Mouse (Mus musculus) lung, adult 18-20 months (tissue): ENCODE data around the gene Pelp1.
"Not testable (repeated sequence)": the region's sequence is repeated elsewhere in the genome, so short reads cannot be mapped to it uniquely, and the experiment has no call there.

Source experiments
- DNase-seq, 2 experiments: peaks; one replicate each; pipeline ENCODE4 v3.0.0; 2022; ENCODE audit warnings: mixed read lengths in 2 of 2

Gene Pelp1

DNA sequence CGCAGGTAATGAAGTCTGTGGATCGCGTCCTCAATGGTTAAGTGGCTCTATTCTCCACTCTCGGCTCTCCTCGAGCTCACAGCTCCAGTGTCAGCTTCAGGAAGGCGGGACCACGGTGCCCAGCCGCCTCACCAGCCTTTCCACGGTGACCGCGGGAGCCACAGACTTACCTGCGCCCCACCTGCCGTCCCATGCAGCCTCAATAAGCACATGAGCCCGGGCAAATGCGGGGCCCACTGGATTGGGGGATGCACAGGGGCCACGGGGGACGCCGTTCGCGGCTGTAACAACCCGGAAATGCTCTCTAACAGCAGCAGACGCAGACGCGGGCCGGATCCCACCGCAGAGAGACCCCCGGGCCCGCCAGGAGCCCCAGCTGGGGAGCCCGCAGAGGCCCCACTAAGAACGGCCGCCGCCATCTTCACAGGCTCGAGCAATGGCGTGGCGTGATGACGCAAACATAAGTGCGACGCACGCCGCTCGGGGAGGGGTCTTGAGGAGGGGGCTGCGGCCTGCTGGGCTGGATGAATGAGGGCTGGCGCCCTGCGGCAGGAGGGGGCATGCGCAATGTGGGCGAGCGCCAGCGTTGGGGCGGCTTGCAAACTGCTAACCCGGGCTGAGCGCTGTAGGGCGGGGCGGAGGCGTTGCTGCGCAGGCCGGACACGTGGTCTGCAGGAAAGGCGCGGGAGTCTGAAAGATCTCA, at the start of gene Pelp1:
Pelp1 (minus strand) TSS at position 438 of the 703 bp plus-strand sequence.
- DNase-seq = peak; percentile 85 to 87

DNA sequence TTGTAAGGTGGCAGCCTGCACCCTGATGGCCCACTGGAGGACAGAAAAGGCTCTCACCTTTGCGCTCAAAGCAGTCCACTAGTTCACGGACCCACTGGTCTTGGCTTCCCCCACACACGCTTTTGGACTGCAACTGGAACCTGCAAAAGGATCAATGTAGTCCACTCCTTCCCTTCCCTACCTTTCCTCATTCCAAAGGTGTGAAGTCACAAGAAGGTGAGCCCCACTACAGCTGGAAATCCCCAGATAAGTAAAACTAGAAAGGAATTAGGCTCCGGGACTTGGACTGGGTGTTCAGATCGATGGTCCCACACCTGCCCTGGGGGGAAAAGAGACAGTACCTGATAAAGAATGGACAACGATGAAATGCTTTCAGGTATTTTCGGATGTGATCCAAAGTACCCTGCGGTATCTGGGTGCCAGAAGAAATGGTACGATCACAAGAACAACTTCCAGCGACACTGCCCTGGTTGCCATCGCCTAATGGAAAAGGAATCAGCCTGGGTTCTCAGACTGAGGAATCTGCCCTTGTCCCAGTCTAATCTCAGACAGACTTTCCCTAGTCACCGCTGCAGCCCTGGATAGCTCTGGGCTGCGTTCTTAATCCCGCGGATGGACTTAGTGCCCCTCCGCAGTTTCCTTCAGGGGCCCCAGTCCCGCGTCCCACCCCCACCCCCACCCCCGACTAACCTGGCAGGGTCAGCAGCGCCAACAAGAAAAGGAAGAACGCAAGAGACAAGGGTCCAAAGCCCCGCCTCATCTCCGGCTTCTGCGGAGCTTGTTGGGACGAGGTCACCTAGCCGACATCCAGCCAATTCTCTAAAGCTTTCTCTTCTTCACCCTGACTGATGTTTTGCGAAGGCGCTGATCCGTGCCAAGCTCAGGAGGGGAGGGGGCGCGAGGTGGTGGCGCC, 49.1 kb upstream of the Pelp1 start, which contains the start of gene Zmynd15:
Zmynd15 (plus strand) TSS at position 746 of the 913 bp plus-strand sequence.
- DNase-seq = peak in 1 of 2 experiments; percentile 48

GRCm38 (mm10) chr11:70453261-70454044, 43.6 kb upstream of the Pelp1 start:
- DNase-seq = peak in 1 of 2 experiments; percentile 45

- peak; percentile 99 for DNase-seq
These were observed 42.1 kb upstream of the Pelp1 start, which contains the start of gene Med11 for GRCm38 (mm10) chr11:70451797-70452498. Gene Med11 (plus strand): TSS chr11:70451919.

DNA sequence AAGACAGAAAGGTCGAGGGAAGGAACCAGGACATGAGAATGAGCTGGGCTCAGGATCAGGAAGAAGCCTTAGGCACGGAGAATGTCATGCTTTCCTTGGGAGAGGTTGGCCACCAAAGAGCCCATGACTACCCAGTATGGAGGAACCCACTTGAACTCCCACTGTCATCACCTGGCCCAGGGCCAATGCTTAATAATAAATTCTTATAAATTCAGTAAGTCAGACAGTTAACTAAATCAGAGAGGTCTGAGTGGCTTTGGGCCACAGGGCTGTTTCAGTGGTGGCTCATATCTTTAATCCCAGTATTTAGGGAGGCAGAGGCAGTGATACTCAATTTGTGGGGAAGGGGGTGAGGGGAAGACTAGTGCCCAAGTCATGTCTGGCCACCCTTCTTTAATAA, 41.1 kb upstream of the Pelp1 start:
- DNase-seq = no peak

DNA sequence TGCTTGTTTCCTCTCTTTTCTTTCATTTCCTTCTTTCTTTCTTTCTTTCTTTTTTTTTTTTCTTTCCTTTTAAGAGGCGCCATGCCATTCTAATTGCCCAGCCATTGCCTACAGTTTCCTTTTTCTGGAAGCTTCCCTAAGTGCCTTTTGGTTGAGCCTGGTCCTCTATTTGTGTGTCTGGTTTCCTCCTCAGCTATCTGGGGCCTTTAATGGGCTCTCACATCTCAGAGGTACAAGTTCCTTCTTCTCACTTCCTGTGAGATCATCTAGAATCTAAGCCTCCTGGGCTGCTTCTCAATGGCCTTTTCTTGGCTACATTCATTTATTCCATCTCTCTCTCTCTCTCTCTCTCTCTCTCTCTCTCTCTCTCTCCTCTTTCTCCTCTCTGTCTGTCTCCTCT, 37.5 kb upstream of the Pelp1 start:
- DNase-seq = no peak

GRCm38 (mm10) chr11:70446756-70447155, 36.9 kb upstream of the Pelp1 start:
- DNase-seq = no peak

DNA sequence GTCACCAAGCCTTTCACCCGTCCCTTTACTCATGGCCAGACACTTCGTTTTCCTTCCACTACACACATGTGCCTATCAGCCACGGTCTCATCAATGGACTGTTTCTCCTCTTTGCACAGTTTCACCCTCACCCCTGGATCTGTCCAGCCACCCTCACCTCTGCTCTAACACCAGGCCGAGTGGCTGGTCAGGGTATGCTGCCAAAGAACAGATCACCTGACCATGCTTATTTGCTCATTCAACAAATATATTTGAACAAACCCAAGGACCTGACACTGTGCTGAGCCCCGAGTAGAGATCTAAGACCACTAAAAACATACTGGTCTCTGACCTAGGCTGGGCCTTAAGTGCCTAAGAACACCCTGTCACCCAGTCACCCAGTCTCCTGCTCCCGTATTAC, 34.8 kb upstream of the Pelp1 start:
- peak; percentile 55 to 76 for DNase-seq

DNA sequence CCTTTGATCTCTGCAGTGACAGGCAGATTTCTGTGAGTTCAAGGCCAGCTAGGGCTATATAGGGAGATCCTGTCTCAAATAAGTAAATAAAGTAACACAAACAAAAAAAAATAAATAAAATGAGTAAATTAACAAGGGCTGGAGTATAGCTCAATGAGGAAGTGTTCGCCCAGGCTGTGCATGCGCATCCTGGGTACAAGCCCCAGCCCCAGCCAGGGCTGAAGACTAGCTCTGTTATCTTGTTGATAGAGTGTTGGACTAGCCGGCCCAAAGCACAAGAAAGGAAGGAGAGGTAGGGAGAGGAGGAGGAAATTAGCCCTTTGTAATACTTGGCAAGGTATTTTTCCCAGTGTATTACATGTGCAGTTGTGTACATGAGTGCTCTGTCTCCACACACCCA, 34.1 kb upstream of the Pelp1 start:
- DNase-seq = no peak

DNA sequence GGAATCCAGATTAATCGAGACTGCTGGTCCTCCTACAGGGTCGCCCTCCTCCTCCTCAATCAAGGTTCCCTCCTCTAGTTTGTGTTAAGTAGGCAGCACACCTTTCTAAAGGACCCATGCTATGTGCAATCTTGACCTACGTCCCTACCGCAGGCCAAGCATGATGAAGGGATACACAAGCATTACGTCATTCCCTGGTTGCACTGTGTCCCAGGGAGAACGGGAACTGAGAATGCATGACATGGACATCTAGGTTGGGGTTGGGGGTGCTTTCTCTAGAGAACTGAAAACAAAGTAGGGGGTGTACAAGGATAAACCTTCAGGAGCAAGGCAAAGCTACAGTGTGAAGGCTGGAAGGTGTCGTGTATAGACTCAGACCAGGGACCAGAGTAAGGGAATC, 32.1 kb upstream of the Pelp1 start:
- no peak for DNase-seq

GRCm38 (mm10) chr11:70440637-70441036, 30.8 kb upstream of the Pelp1 start:
- DNase-seq = peak; percentile 26 to 29

DNA sequence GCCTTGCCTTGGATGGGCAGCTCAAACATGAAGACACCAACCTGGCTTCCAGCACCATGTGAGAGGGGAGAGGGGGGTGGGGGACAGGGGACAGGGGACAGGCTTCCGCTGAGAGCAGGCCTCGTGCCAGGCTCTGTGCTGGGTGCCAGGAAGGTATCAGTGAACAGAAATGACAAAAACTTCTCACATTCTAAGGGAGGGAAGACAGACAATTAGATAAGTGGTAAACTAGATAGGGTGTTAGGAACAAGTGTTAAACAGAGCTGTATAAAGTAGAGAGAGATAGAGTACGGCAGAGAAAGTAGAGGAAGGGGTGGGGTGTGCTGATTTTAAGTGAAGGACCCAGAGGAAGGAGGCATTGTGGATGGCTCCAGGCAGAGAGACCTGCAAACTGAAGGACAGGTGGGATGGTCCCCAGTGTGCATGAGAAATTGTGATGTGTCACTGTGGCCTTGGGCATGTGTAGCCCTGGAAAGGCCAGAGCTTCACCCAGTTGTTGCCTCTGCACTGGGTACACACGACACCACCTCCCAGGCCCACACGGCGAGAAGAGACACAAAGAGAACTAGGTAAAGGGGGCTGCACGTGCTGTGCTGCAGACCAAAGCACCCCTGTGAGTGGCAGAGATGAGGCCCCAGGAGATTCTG, 29.0 kb upstream of the Pelp1 start:
- no peak for DNase-seq

DNA sequence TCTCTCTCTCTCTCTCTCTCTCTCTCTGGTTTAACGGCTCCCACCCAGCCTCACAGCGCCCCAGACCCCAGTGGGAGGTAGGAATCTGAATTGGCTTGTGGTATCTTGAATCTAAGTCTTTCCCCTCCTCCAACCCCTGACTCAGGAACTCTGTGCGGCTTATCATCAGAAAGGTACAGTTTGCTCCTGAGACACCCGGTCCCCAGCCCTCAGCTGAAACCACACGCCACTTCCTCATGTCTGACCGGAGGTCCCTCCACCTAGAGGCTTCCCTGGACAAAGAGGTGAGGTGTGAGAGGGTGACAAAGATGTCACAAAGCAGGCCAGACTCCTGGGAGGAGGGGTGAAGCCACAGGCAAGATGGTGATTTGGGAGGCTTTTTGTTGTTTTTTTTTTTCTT, 27.6 kb upstream of the Pelp1 start:
- no peak for DNase-seq

- DNase-seq = no peak
These were observed 25.6 kb upstream of the Pelp1 start for GRCm38 (mm10) chr11:70435476-70435875.

DNA sequence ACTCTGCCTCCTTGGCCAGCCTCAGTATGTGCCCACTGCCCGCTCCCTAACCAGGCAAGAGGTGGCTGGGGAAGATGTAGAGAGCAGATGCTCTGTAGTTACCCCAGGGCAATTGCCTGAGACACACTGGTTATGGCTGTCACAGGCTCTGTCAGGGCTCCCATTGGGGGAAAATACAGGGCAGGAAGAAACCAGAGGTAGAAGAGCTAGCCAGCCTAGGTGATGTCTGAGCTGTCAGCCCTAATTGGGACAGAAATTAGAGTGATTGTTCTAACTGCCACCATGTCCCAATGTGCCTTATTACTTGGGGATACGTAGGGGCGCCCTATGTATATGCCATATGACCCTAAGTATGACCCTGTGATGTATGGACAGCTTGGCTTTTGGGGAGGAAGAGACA, 24.1 kb upstream of the Pelp1 start:
- DNase-seq = no peak

DNA sequence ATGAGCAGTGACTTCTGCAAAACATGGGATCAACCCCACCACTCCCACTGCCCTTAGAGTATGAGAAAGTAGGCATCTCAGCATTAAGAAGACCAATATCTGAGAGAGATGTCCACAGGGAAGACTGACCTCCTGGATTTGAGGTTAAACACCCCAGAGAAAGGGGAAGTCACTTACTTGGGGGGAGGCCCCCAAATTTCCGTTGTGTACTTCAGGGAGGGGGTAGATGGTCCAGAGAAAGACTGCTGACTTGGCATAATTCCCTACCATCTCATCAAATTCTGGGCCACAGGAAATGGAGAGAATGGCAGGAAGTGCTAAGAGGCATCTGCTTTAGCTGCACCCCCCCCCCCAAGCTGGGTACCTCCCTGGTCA, 23.7 kb upstream of the Pelp1 start:
- DNase-seq = no peak

GRCm38 (mm10) chr11:70432895-70433568, 23.2 kb upstream of the Pelp1 start:
- DNase-seq = no peak

GRCm38 (mm10) chr11:70432048-70432894, 22.4 kb upstream of the Pelp1 start, which contains the start of gene Arrb2:
Gene Arrb2 (plus strand): TSS chr11:70432635.
- peak; percentile 99 for DNase-seq

DNA sequence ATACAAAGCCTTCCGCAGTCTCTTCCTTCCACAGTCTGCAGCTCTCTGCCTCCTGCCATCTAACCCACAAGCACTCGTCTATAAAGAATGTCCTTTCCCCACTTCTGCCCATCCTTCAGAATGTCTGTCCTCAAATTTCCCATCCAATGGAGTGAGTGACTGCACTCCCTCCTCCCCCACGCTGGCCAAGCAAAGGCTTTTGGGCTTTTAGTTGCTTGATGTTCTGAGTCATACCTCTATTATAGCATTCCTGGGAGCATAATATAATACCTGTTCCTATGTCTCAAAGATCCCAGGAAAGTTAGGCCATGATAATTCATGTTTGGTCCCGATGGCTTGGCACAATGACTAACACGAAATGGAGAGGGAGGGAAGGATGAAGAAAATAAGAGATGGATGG, 21.7 kb upstream of the Pelp1 start:
- DNase-seq = no peak

DNA sequence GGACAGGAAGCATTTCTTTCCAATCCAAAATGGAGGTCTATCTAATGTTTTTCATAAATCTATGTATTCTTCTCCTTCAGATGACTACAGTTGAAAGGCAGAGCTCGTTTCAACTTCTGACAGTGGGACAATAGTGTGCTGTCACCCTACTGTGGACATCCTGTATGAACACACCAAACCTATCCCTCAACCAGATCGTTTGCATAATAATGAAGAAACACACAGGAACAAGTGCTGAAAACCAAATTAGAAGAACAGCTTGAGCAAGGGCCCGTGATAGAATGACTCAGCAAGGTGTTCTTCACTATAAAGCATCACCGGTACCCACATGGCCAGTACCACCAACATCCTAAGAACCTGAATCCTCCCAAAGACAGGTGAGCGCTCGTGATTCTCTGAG, 16.8 kb upstream of the Pelp1 start:
- not testable (repeated sequence) for DNase-seq
